Mouse (Mus musculus) ES-Bruce4 (cell line): ENCODE measurements around the gene Cnksr3.

Experiments used
- CTCF ChIP-seq: IDR thresholded peaks from one replicate; pipeline ENCODE4 v1.8.1; 2011; ENCODE audit warnings: low read depth, low read length
- EP300 ChIP-seq: IDR thresholded peaks from 2 replicates; pipeline ENCODE4 v1.6.1; 2011; ENCODE audit warnings: low read depth, low read length; ENCODE audit not compliant: insufficient read depth
- POLR2A ChIP-seq: IDR thresholded peaks from one replicate; pipeline ENCODE4 v1.8.1; 2011; ENCODE audit warnings: low read length; ENCODE audit not compliant: insufficient read depth

DNA sequence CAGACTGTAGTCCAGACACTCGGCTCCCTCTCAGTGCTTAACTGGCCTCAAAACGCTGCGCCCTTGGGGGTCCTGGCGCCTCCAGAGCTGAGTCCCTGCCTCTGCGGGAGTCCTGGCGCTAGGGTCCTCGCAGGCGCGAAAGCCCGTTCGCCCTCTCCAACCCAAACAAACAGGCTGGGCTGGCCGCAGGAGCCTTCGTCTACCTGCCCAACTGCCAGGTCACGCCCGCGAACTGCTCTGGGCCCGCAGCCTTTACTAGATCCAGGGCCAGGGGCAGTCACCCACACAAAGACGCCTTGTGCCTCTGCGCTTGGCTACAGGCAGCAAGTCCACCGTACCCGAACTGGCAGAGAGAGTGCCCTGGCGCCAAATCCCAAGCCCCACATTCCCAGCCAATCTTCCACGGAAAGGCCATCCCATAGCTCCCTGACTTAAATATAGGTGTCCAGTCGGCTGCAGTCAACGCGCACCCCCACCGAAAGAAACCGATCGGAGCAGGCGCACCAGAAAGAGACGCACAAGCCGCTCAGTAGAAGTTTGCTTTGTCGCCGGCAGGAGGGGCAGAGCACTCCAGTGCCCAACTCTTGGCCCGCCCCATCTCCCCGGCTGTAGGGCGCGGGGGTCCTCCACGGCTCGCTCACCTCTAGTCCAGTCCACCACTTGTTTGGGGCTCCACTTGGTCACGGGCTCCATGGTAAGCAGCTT, 894 bp downstream of the Cnksr3 start:
- TF ChIP-seq CTCF (peak; percentile 0), EP300 (no peak), POLR2A (no peak)
